Mouse (Mus musculus): Measurements from ENCODE around the gene Agpat2. TPM values are rescaled to one million over a fixed set of nuclear protein-coding genes. Genes with fewer than 3 reads are reported as not detected.

Agpat2 gene
- polyA plus RNA-seq, 1 experiment = 515 TPM

DNA sequence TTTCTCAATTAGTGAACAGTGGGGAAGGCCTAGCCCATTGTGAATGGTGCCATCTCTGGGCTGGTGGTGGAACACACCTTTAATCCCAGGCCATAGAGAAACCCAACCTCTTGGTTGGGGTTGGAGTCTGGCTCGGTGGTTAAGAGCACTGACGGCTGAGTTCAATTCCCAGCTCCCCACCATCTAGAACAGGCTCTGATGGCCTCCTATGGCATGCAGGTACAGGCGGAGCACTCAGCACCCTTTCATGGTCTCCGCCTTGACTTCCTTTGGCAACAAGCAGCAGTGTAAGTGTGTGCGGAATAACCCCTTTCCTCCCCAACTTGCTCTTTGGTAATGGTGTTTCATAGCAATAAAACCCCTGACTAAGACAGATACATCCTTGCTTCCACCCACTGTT lies 34.4 kb upstream of the Agpat2 start:
- TF ChIP-seq POLR2A (IDR thresholded peaks at IDR 0.05; ENCODE audit: low read depth, low read length) = no peak
- no peak for TF ChIP-seq CTCF (IDR thresholded peaks at IDR 0.05; ENCODE audit: extremely low read depth, insufficient read length, insufficient replicate concordance, low read depth, low read length)
- peak overlapping the region; percentile 26 for H3K4me3 ChIP-seq (ENCODE audit: low read depth, low read length)
- 46% methylated on average over 5 of the region's 5 CpGs for WGBS

DNA sequence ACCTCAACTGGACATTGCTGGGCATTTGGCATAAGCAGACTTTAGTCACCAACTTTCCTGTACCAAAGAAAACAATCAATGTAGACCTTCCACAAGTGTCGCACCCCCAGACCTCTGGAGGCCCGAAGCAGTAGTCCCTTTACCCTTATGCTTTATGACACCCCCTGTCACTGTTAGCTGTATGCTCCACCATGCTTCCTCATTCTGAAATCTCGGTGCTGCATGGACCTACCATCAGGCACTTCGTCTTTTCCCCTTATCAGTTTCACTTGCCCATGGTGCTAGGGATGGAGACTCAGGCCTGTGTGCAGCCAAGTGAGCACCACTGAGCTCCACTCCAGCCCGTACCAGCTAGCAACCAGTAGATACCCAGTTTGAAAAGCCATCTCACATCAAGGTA lies 33.8 kb upstream of the Agpat2 start:
- Histone ChIP-seq H3K27ac (ENCODE audit: insufficient read depth, low read depth, low read length) (no peak overlapping the region), H3K4me1 (ENCODE audit: control insufficient read depth, insufficient read depth, insufficient read length, low read length) (peaks cover 17% of the 10 kb centered on the region), H3K27me3 (ENCODE audit: control insufficient read depth, insufficient read depth, low read length) (no peaks in the 10 kb centered on the region), H3K4me3 (ENCODE audit: low read depth, low read length) (no peak overlapping the region), H3K36me3 (ENCODE audit: control insufficient read depth, insufficient read depth, low read length) (peaks cover 32% of the 10 kb centered on the region)
- no peak for TF ChIP-seq CTCF (IDR thresholded peaks at IDR 0.05; ENCODE audit: extremely low read depth, insufficient read length, insufficient replicate concordance, low read depth, low read length)
- TF ChIP-seq POLR2A (IDR thresholded peaks at IDR 0.05; ENCODE audit: low read depth, low read length) = no peak
- 62% methylated on average over 5 of the region's 5 CpGs for WGBS

More for the DNA sequence above, 34.4 kb upstream of the Agpat2 start:
- H3K36me3 ChIP-seq (ENCODE audit: control insufficient read depth, insufficient read depth, low read length) = peaks cover 32% of the 10 kb centered on the region
- no peak overlapping the region for H3K27ac ChIP-seq (ENCODE audit: insufficient read depth, low read depth, low read length)
- no peaks in the 10 kb centered on the region for H3K27me3 ChIP-seq (ENCODE audit: control insufficient read depth, insufficient read depth, low read length)
- peaks cover 17% of the 10 kb centered on the region for H3K4me1 ChIP-seq (ENCODE audit: control insufficient read depth, insufficient read depth, insufficient read length, low read length)

DNA sequence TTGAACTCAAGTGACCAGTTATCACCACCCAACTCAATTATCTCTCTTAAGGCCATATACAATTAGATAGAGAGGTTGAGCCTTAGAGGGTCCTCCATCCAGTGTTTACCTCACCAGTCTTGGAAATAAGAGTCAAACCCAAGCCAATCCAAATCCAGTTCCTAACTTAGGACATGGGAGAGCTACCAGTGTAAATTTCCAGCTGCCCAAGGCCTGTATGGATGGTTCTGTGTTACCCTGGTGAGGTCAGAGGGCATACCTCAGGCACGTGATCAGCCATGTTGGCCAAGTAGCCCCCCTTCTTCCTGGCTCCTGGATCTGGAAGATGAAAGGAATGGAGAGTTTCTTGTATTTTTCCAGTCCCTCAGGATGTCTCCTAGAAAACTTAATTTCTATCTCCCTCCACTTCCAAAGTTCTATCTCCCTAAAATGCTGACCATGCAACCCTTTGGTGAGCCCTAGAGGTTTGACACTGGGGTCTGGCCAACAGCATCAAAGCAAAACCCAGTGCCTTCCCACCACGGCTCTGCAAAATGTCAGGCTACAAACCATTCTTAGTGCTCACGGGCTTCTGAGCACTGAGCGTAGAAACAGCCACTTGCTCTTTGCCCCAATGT lies 33.2 kb upstream of the Agpat2 start:
- peaks cover 15% of the 10 kb centered on the region for H3K4me1 ChIP-seq (ENCODE audit: control insufficient read depth, insufficient read depth, insufficient read length, low read length)
- no peak overlapping the region for H3K27ac ChIP-seq (ENCODE audit: insufficient read depth, low read depth, low read length)
- WGBS = 84% methylated on average over 4 of the region's 4 CpGs
- peaks cover 32% of the 10 kb centered on the region for H3K36me3 ChIP-seq (ENCODE audit: control insufficient read depth, insufficient read depth, low read length)
- no peak for TF ChIP-seq CTCF (IDR thresholded peaks at IDR 0.05; ENCODE audit: extremely low read depth, insufficient read length, insufficient replicate concordance, low read depth, low read length)
- TF ChIP-seq POLR2A (IDR thresholded peaks at IDR 0.05; ENCODE audit: low read depth, low read length) = no peak
- no peak overlapping the region for H3K4me3 ChIP-seq (ENCODE audit: low read depth, low read length)
- H3K27me3 ChIP-seq (ENCODE audit: control insufficient read depth, insufficient read depth, low read length) = no peaks in the 10 kb centered on the region

DNA sequence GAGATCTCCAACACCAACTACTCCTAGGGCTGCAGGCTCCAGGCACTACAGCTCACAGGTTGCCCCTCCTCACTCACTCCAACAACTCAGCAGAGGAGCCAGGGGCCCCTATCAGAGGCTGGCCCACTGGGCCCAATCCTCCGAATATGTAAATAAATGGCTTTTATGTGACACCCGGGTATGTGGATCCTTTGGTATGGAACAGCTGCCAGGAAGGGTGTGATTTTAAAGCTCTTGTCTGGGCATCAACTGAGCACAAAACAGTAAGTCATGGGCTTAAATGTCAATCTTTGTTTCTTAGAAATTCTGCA lies 32.1 kb upstream of the Agpat2 start:
- Histone ChIP-seq H3K27me3 (ENCODE audit: control insufficient read depth, insufficient read depth, low read length) (no peaks in the 10 kb centered on the region), H3K4me3 (ENCODE audit: low read depth, low read length) (no peak overlapping the region), H3K4me1 (ENCODE audit: control insufficient read depth, insufficient read depth, insufficient read length, low read length) (peaks cover 10% of the 10 kb centered on the region), H3K27ac (ENCODE audit: insufficient read depth, low read depth, low read length) (no peak overlapping the region), H3K36me3 (ENCODE audit: control insufficient read depth, insufficient read depth, low read length) (peaks cover 32% of the 10 kb centered on the region)
- TF ChIP-seq POLR2A (IDR thresholded peaks at IDR 0.05; ENCODE audit: low read depth, low read length) (no peak), CTCF (IDR thresholded peaks at IDR 0.05; ENCODE audit: extremely low read depth, insufficient read length, insufficient replicate concordance, low read depth, low read length) (no peak)
- 46% methylated on average over 2 of the region's 2 CpGs for WGBS

DNA sequence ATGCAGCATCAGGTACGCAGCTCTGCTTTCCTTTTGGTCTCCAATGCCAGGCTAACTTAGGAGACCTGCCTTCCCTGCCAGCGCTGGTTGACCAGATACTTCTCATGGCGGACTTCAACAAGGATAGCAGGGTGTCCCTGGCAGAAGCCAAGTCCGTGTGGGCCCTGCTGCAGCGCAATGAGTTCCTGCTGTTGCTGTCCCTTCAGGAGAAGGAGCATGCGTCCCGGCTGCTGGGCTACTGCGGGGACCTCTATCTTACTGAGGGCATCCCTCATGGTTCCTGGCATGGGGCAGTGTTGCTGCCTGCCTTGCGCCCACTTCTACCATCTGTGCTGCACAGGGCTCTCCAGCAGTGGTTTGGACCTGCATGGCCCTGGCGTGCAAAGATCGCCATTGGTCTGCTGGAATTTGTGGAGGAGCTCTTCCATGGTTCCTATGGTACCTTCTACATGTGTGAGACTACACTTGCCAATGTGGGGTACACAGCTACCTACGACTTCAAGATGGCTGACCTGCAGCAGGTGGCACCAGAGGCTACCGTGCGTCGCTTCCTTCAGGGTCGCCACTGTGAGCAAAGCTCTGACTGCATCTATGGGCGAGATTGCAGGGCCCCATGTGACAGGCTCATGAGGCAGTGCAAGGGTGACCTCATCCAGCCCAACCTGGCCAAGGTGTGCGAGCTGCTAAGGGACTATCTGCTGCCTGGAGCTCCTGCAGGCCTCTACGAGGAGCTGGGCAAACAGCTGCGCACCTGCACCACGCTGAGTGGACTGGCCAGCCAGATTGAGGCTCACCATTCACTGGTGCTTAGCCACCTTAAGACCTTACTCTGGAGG lies 31.5 kb upstream of the Agpat2 start:
- TF ChIP-seq POLR2A (IDR thresholded peaks at IDR 0.05; ENCODE audit: low read depth, low read length) (no peak), CTCF (IDR thresholded peaks at IDR 0.05; ENCODE audit: extremely low read depth, insufficient read length, insufficient replicate concordance, low read depth, low read length) (no peak)
- WGBS = 82% methylated on average over 21 of the region's 21 CpGs
- no peak overlapping the region for H3K27ac ChIP-seq (ENCODE audit: insufficient read depth, low read depth, low read length)

DNA sequence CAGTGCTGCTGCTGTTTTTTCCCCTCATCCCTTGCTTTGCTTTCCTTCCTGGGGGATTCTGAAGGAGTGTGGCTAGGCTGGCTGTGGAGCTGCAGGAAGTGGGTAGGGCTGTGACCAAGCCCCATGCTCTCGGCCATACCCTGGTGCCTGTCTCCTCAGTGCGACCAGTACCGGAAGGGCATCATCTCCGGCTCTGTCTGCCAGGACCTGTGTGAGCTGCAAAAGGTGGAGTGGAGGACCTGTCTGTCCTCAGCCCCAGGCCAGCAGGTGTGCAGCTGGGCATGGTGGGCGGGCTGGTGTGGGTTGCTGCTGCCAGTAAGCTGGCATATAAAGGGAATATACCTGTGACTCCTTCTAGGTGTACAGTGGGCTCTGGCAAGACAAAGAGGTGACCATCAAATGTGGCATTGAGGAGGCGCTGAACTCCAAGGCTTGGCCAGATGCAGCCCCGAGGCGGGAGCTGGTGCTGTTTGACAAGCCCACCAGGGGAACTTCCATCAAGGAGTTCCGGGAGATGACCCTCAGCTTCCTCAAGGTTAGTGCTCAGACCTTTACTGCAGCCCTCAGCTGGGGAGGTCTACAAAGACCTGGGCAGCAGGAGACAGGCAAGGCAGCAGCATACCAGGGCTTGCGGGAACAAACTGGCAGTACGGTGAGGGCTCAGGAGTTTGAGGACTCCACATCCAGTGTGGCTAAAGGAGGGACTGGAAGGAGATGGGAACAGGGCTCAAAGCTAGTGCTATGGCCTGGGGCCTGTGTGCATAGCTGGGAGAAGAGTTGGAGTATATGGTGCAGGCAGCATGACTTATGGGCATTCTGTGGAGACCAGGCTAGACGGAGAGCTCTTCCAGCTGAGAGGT lies 30.6 kb upstream of the Agpat2 start:
- H3K27me3 ChIP-seq (ENCODE audit: control insufficient read depth, insufficient read depth, low read length) = no peaks in the 10 kb centered on the region
- H3K4me1 ChIP-seq (ENCODE audit: control insufficient read depth, insufficient read depth, insufficient read length, low read length) = peaks cover 10% of the 10 kb centered on the region
- no peak overlapping the region for H3K4me3 ChIP-seq (ENCODE audit: low read depth, low read length)
- no peak overlapping the region for H3K27ac ChIP-seq (ENCODE audit: insufficient read depth, low read depth, low read length)
- 75% methylated on average over 12 of the region's 12 CpGs for WGBS
- TF ChIP-seq CTCF (IDR thresholded peaks at IDR 0.05; ENCODE audit: extremely low read depth, insufficient read length, insufficient replicate concordance, low read depth, low read length) (no peak), POLR2A (IDR thresholded peaks at IDR 0.05; ENCODE audit: low read depth, low read length) (no peak)
- peaks cover 32% of the 10 kb centered on the region for H3K36me3 ChIP-seq (ENCODE audit: control insufficient read depth, insufficient read depth, low read length)

More for the DNA sequence above, 31.5 kb upstream of the Agpat2 start:
- no peaks in the 10 kb centered on the region for H3K27me3 ChIP-seq (ENCODE audit: control insufficient read depth, insufficient read depth, low read length)
- no peak overlapping the region for H3K4me3 ChIP-seq (ENCODE audit: low read depth, low read length)
- H3K4me1 ChIP-seq (ENCODE audit: control insufficient read depth, insufficient read depth, insufficient read length, low read length) = peaks cover 10% of the 10 kb centered on the region
- H3K36me3 ChIP-seq (ENCODE audit: control insufficient read depth, insufficient read depth, low read length) = peaks cover 32% of the 10 kb centered on the region
